Mouse (Mus musculus) neural tube, embryonic 14.5 days (tissue): ENCODE results near the gene Pmpca. TPM values are rescaled to one million over a fixed set of nuclear protein-coding genes. Genes with fewer than 3 reads are reported as not detected.

ENCODE experiments used
- ATAC-seq: fragments of 200-750 bp; cut with Nextera tagmentation; 2 replicates; pipeline ENCODE4 v1.8.0; 2017; ENCODE audit warnings: low read depth, mild to moderate bottlenecking, moderate TSS enrichment, moderate library complexity
- H3K27ac ChIP-seq: fragments of 300-500 bp; sonication (generic); 2 replicates; pipeline ENCODE4 v1.5.1; 2014; ENCODE audit warnings: low read depth, mild to moderate bottlenecking, control low read depth, low read length, moderate library complexity, mixed read lengths
- H3K27me3 ChIP-seq: fragments of 300-500 bp; sonication (generic); 2 replicates; pipeline ENCODE4 v1.6.1; 2014; ENCODE audit warnings: low read length; ENCODE audit not compliant: control insufficient read depth, insufficient read depth
- H3K36me3 ChIP-seq: fragments of 300-500 bp; sonication (generic); 2 replicates; pipeline ENCODE4 v1.6.1; 2014; ENCODE audit warnings: low read length, mixed read lengths; ENCODE audit not compliant: control insufficient read depth, insufficient read depth
- H3K4me1 ChIP-seq: fragments of 300-500 bp; sonication (generic); 2 replicates; pipeline ENCODE4 v1.6.1; 2014; ENCODE audit warnings: low read length; ENCODE audit not compliant: control insufficient read depth, insufficient read depth
- H3K4me2 ChIP-seq: fragments of 300-500 bp; sonication (generic); 2 replicates; pipeline ENCODE4 v1.6.1; 2014; ENCODE audit warnings: mild to moderate bottlenecking, low read depth, low read length, control low read depth
- H3K4me3 ChIP-seq: fragments of 300-500 bp; sonication (generic); 2 replicates; pipeline ENCODE4 v1.5.1; 2014; ENCODE audit warnings: low read depth, low read length, control low read depth, mixed read lengths
- H3K9ac ChIP-seq: fragments of 300-500 bp; sonication (generic); replicated peaks from 2 replicates; pipeline ENCODE4 v1.6.1; 2014; ENCODE audit warnings: low read depth, mild to moderate bottlenecking, control low read depth, low read length, mixed read lengths
- H3K9me3 ChIP-seq: fragments of 300-500 bp; sonication (generic); 2 replicates; pipeline ENCODE4 v1.6.1; 2016; ENCODE audit warnings: low read length; ENCODE audit not compliant: control insufficient read depth
- WGBS: fragments of 180-500 bp; shearing (Covaris S2); extraction: QIAGEN DNeasy Blood & Tissue Kit; methylation state at CpG from one replicate; pipeline ENCODE4 v1.1.7; 2014; 5-methylcytosine and 5-hydroxymethylcytosine counted together
- polyA plus RNA-seq: library from polyadenylated mRNA; unstranded; fragments of >200 nt; fragmentation: Nextera tagmentation; extraction: Ambion mirVana; gene quantifications from 2 replicates; pipeline ENCODE4 v1.2.1, GENCODE M21; 2014

The Pmpca gene
- polyA plus RNA-seq, 1 experiment from 2014 or later: 76.4 TPM

- Histone ChIP-seq H3K27me3 (no peaks in the 10 kb centered on the region), H3K4me1 (peaks cover 13% of the 10 kb centered on the region), H3K4me3 (no peak overlapping the region), H3K36me3 (peaks cover 59% of the 10 kb centered on the region), H3K27ac (no peak overlapping the region), H3K9me3 (no peaks in the 10 kb centered on the region), H3K9ac (no peak overlapping the region), H3K4me2 (no peak overlapping the region)
- ATAC-seq: no peak
- 94% methylated on average over 3 of the region's 3 CpGs for whole genome bisulfite sequencing
These were observed 1.8 kb downstream of the Pmpca start for GRCm38 (mm10) chr2:26390954-26391353.

- H3K27ac ChIP-seq: no peak overlapping the region
- no peaks in the 10 kb centered on the region for H3K27me3 ChIP-seq
- H3K9me3 ChIP-seq: no peaks in the 10 kb centered on the region
- ATAC-seq: no peak
- H3K4me1 ChIP-seq: peaks cover 13% of the 10 kb centered on the region
- peaks cover 61% of the 10 kb centered on the region for H3K36me3 ChIP-seq
- no peak overlapping the region for H3K4me3 ChIP-seq
- no peak overlapping the region for H3K4me2 ChIP-seq
- no peak overlapping the region for H3K9ac ChIP-seq
- 96% methylated on average over 6 of the region's 6 CpGs for WGBS
These were observed 2.5 kb downstream of the Pmpca start for GRCm38 (mm10) chr2:26391617-26392016.

- 89% methylated on average over 8 of the region's 8 CpGs for WGBS
- Histone ChIP-seq H3K27ac (no peak overlapping the region), H3K4me2 (no peak overlapping the region), H3K4me1 (no peaks in the 10 kb centered on the region), H3K4me3 (no peak overlapping the region), H3K9ac (no peak overlapping the region), H3K9me3 (no peaks in the 10 kb centered on the region), H3K27me3 (no peaks in the 10 kb centered on the region), H3K36me3 (peaks cover 77% of the 10 kb centered on the region)
- ATAC-seq: no peak
These were observed 9.8 kb downstream of the Pmpca start for GRCm38 (mm10) chr2:26398978-26399377.

- H3K9ac ChIP-seq: no peak overlapping the region
- no peak overlapping the region for H3K4me3 ChIP-seq
- H3K4me2 ChIP-seq: no peak overlapping the region
- H3K4me1 ChIP-seq: no peaks in the 10 kb centered on the region
- H3K27me3 ChIP-seq: no peaks in the 10 kb centered on the region
- H3K36me3 ChIP-seq: peaks cover 70% of the 10 kb centered on the region
- no peak for ATAC-seq
- no peak overlapping the region for H3K27ac ChIP-seq
- WGBS: 88% methylated on average over 5 of the region's 5 CpGs
- no peaks in the 10 kb centered on the region for H3K9me3 ChIP-seq
These were observed 10.5 kb downstream of the Pmpca start for GRCm38 (mm10) chr2:26399647-26400046.

- WGBS: 93% methylated on average over 5 of the region's 5 CpGs
- H3K4me3 ChIP-seq: no peak overlapping the region
- ATAC-seq: no peak
- no peaks in the 10 kb centered on the region for H3K27me3 ChIP-seq
- no peaks in the 10 kb centered on the region for H3K4me1 ChIP-seq
- no peak overlapping the region for H3K4me2 ChIP-seq
- peaks cover 63% of the 10 kb centered on the region for H3K36me3 ChIP-seq
- H3K9me3 ChIP-seq: no peaks in the 10 kb centered on the region
- no peak overlapping the region for H3K9ac ChIP-seq
- no peak overlapping the region for H3K27ac ChIP-seq
These were observed 11.2 kb downstream of the Pmpca start for GRCm38 (mm10) chr2:26400296-26400695.

- Histone ChIP-seq H3K4me2 (no peak overlapping the region), H3K27ac (no peak overlapping the region), H3K4me1 (peaks cover 4% of the 10 kb centered on the region), H3K9ac (no peak overlapping the region), H3K4me3 (no peak overlapping the region), H3K36me3 (peaks cover 56% of the 10 kb centered on the region), H3K9me3 (no peaks in the 10 kb centered on the region), H3K27me3 (no peaks in the 10 kb centered on the region)
- no peak for ATAC-seq
- 95% methylated on average over 4 of the region's 4 CpGs for WGBS
These were observed 11.9 kb downstream of the Pmpca start for GRCm38 (mm10) chr2:26401023-26401422.

GRCm38 (mm10) chr2:26402265-26402664 lies 13.1 kb downstream of the Pmpca start:
- H3K4me3 ChIP-seq: no peak overlapping the region
- peaks cover 17% of the 10 kb centered on the region for H3K4me1 ChIP-seq
- peaks cover 44% of the 10 kb centered on the region for H3K36me3 ChIP-seq
- ATAC-seq: no peak
- H3K27me3 ChIP-seq: no peaks in the 10 kb centered on the region
- no peak overlapping the region for H3K9ac ChIP-seq
- H3K9me3 ChIP-seq: no peaks in the 10 kb centered on the region
- H3K4me2 ChIP-seq: no peak overlapping the region
- no peak overlapping the region for H3K27ac ChIP-seq
- 89% methylated on average over 1 of the region's 1 CpGs for WGBS

GRCm38 (mm10) chr2:26403306-26403705 lies 14.2 kb downstream of the Pmpca start:
- Histone ChIP-seq H3K4me3 (no peak overlapping the region), H3K36me3 (peaks cover 36% of the 10 kb centered on the region), H3K27me3 (no peaks in the 10 kb centered on the region), H3K9ac (no peak overlapping the region), H3K27ac (no peak overlapping the region), H3K4me2 (no peak overlapping the region), H3K4me1 (peaks cover 27% of the 10 kb centered on the region), H3K9me3 (no peaks in the 10 kb centered on the region)
- 80% methylated on average over 8 of the region's 8 CpGs for WGBS
- no peak for ATAC-seq

GRCm38 (mm10) chr2:26408515-26409356 lies 19.6 kb downstream of the Pmpca start, which contains the start of gene Inpp5e:
TSS of gene Inpp5e (minus strand) at chr2:26409203.
- peak; percentile 96 for ATAC-seq
- peaks cover 4% of the 10 kb centered on the region; the same call in 1 of the 2 replicates for H3K27me3 ChIP-seq
- peak within 1 kb of the TSS; percentile 93 for H3K4me3 ChIP-seq
- H3K4me2 ChIP-seq: peak within 1 kb of the TSS; percentile 98
- H3K36me3 ChIP-seq: peaks cover 23% of the 10 kb centered on the region
- no peaks in the 10 kb centered on the region for H3K9me3 ChIP-seq
- peaks cover 33% of the 10 kb centered on the region for H3K4me1 ChIP-seq
- peak within 1 kb of the TSS; percentile 93 for H3K9ac ChIP-seq
- under 1% methylated on average over 55 of the region's 57 CpGs for WGBS
- peak within 1 kb of the TSS; percentile 57 for H3K27ac ChIP-seq
